Mouse (Mus musculus) kidney, adult 2 months (tissue): Measurements from ENCODE around the gene Gm5426. TPM values are rescaled to one million over a fixed set of nuclear protein-coding genes. Genes with fewer than 3 reads are reported as not detected.

Experiments
- DNase-seq: peaks from one replicate; pipeline ENCODE4 v3.0.0; 2021
- H3K27ac ChIP-seq: fragments of 200-500 bp; 2 replicates; pipeline ENCODE4 v1.5.1; 2012; ENCODE audit warnings: low read depth, low read length, control low read depth, inconsistent platforms; ENCODE audit not compliant: insufficient read depth
- H3K27me3 ChIP-seq: fragments of 200-500 bp; replicated peaks from 2 replicates; pipeline ENCODE4 v1.6.1; 2012; ENCODE audit warnings: mild to moderate bottlenecking, moderate library complexity, low read length, inconsistent platforms; ENCODE audit not compliant: control insufficient read depth, insufficient read depth
- H3K36me3 ChIP-seq: fragments of 200-500 bp; 2 replicates; pipeline ENCODE4 v1.6.1; 2012; ENCODE audit warnings: mild to moderate bottlenecking, moderate library complexity, low read length, inconsistent platforms; ENCODE audit not compliant: control insufficient read depth, insufficient read depth
- H3K4me1 ChIP-seq: fragments of 200-500 bp; 2 replicates; pipeline ENCODE4 v1.6.1; 2011; ENCODE audit warnings: low read length; ENCODE audit not compliant: control insufficient read depth, insufficient read depth
- H3K4me3 ChIP-seq: fragments of 200-500 bp; 2 replicates; pipeline ENCODE4 v1.5.1; 2011; ENCODE audit warnings: mild to moderate bottlenecking, low read depth, low read length, control low read depth; ENCODE audit not compliant: insufficient read depth
- CTCF ChIP-seq: fragments of 200-500 bp; conservative IDR thresholded peaks from 2 replicates; pipeline ENCODE4 v1.5.1; 2011; ENCODE audit warnings: low read depth, mild to moderate bottlenecking, control low read depth, low read length, moderate library complexity, mixed read lengths; ENCODE audit not compliant: insufficient read depth, insufficient read length
- POLR2A ChIP-seq: fragments of 200-500 bp; IDR thresholded peaks from one replicate; pipeline ENCODE4 v1.6.1; 2011; ENCODE audit warnings: low read depth, low read length, control low read depth
- WGBS: fragments of 180-500 bp; shearing (Covaris S2); methylation state at CpG from one replicate; pipeline ENCODE4 v1.1.7; 2018; 5-methylcytosine and 5-hydroxymethylcytosine counted together
- polyA plus RNA-seq: library from polyadenylated mRNA; depleted of rRNA; stranded (reverse); fragments of >200 nt; gene quantifications from 2 replicates; pipeline ENCODE4 v1.2.3, GENCODE M21; 2012

Gene Gm5426
- polyA plus RNA-seq, 1 experiment = not detected

DNA sequence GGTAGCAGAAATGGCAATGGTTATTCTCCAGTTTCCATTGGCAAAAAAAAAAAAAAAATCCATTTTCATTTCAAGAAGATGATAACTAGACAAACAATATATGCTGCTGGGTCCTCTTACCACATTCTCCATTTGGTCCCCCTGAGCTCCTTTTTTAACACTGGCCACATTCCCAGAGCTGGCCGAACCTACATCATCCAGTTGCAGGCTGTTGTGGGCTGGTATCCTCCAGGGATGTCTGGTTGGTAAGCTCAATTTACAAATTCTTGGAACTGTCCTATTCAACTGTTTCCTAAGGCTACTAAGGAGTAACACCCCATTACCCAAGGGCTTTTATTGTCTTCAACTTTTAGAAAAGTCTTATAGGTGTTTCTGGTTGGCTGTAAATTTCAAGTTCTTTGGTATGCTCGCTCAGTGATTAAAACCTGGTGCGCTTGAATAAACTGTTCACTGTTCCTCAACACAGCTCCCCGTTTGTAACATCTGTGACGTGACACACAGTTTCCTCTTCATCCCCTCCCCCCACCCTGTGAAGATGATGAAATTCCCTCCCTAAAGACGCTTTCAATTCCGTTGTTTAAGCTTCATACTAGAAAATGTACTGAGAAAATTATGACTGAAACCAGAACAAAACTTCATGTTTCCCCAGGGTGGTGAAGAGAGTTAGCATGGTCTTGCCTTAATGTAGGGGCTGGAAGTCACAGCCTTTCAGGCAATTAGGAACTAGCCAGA, 26.7 kb downstream of the Gm5426 start:
- DNase-seq = no peak
- 68% methylated on average over 7 of the region's 7 CpGs for WGBS

GRCm38 (mm10) chr10:96163791-96164190, 27.4 kb downstream of the Gm5426 start:
- Histone ChIP-seq H3K27me3 (no peaks in the 10 kb centered on the region), H3K27ac (no peak overlapping the region), H3K4me1 (no peaks in the 10 kb centered on the region), H3K4me3 (no peak overlapping the region), H3K36me3 (no peaks in the 10 kb centered on the region)
- TF ChIP-seq POLR2A (no peak), CTCF (no peak)
- no peak for DNase-seq
- 93% methylated on average over 4 of the region's 4 CpGs for WGBS

More for the DNA sequence above, 26.7 kb downstream of the Gm5426 start:
- TF ChIP-seq POLR2A (no peak), CTCF (no peak)
- Histone ChIP-seq H3K4me3 (no peak overlapping the region), H3K27me3 (no peaks in the 10 kb centered on the region), H3K36me3 (no peaks in the 10 kb centered on the region), H3K27ac (no peak overlapping the region), H3K4me1 (no peaks in the 10 kb centered on the region)

- Histone ChIP-seq H3K4me1 (no peaks in the 10 kb centered on the region), H3K36me3 (no peaks in the 10 kb centered on the region), H3K27me3 (no peaks in the 10 kb centered on the region), H3K4me3 (no peak overlapping the region), H3K27ac (no peak overlapping the region)
- DNase-seq = no peak
- TF ChIP-seq CTCF = no peak
- TF ChIP-seq POLR2A = no peak
- 89% methylated on average over 4 of the region's 4 CpGs for WGBS
Measured at GRCm38 (mm10) chr10:96165260-96165659, 28.9 kb downstream of the Gm5426 start.

DNA sequence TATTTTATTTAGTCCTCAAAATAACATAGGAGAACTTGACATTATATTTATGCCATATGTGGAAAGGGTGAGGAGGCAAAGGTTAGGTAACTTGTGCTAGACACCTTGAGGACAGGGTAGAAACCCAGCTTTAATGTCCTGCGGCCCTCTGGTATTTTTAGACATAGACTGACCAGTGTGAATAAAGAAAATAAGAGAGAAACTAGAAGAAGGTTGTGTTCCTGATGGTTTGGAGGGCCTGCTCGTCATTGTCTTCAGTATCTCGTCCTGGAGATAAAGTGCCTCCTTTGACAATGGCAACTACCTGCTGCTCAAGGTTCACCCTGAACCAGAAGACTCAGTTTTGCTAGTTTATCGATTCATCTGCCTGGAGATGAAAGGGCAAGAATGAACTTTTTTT, 32.6 kb downstream of the Gm5426 start:
- Histone ChIP-seq H3K36me3 (no peaks in the 10 kb centered on the region), H3K4me1 (no peaks in the 10 kb centered on the region), H3K27ac (no peak overlapping the region), H3K27me3 (no peaks in the 10 kb centered on the region), H3K4me3 (no peak overlapping the region)
- TF ChIP-seq POLR2A (no peak), CTCF (no peak)
- DNase-seq = no peak
- 92% methylated on average over 4 of the region's 4 CpGs for WGBS

GRCm38 (mm10) chr10:96171546-96171945, 35.1 kb downstream of the Gm5426 start:
- Histone ChIP-seq H3K27ac (no peak overlapping the region), H3K4me3 (no peak overlapping the region), H3K4me1 (no peaks in the 10 kb centered on the region), H3K27me3 (no peaks in the 10 kb centered on the region), H3K36me3 (no peaks in the 10 kb centered on the region)
- TF ChIP-seq POLR2A = no peak
- TF ChIP-seq CTCF = no peak
- no peak for DNase-seq

GRCm38 (mm10) chr10:96172964-96173363, 36.6 kb downstream of the Gm5426 start:
- H3K4me3 ChIP-seq = no peak overlapping the region

DNA sequence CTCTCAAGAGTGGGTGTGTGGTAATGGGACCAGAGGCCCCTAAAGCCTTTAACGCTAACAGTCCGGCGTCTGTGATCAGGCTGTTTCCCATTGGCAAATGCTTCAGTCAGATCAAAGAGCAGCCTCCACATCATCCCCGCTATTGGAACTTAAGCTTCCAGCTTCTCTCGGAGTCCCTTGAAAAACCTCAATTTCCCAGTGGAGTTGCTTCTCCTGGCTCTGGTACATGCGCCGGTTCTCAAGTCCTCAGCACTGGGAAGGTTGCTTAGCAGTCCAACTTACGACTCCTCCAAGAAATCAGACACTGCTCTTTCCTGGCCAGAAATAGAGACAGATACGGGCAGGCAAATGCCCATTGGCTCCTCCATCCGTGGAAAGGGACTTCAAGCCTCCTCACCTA, 37.4 kb downstream of the Gm5426 start:
- no peak for TF ChIP-seq POLR2A
- no peak for TF ChIP-seq CTCF
- Histone ChIP-seq H3K4me3 (no peak overlapping the region), H3K4me1 (no peaks in the 10 kb centered on the region), H3K36me3 (no peaks in the 10 kb centered on the region), H3K27ac (no peak overlapping the region), H3K27me3 (no peaks in the 10 kb centered on the region)
- no peak for DNase-seq
- 69% methylated on average over 10 of the region's 10 CpGs for WGBS

More at GRCm38 (mm10) chr10:96172964-96173363, 36.6 kb downstream of the Gm5426 start:
- 61% methylated on average over 4 of the region's 4 CpGs for WGBS
- TF ChIP-seq CTCF (no peak), POLR2A (no peak)
- H3K27ac ChIP-seq = no peak overlapping the region
- no peaks in the 10 kb centered on the region for H3K4me1 ChIP-seq
- no peaks in the 10 kb centered on the region for H3K27me3 ChIP-seq
- no peaks in the 10 kb centered on the region for H3K36me3 ChIP-seq
- DNase-seq = no peak
